Mouse (Mus musculus) cerebellum, adult 2 months (tissue): ENCODE data around the gene Stau1. TPM values are rescaled to one million over a fixed set of nuclear protein-coding genes. Genes with fewer than 3 reads are reported as not detected.
A peak's percentile ranks its signal among the peaks of the same experiment; 100 is the strongest.

Experiments used
- DNase-seq, 2 experiments: peaks; one replicate each; pipeline ENCODE4 v3.0.0; 2021
- H3K27ac ChIP-seq: fragments of 200-500 bp; 2 replicates; pipeline ENCODE4 v1.5.1; 2012; ENCODE audit warnings: low read length, control low read depth, inconsistent platforms; ENCODE audit not compliant: insufficient read depth
- H3K27me3 ChIP-seq: fragments of 200-500 bp; 2 replicates; pipeline ENCODE4 v1.6.1; 2012; ENCODE audit warnings: inconsistent platforms, mild to moderate bottlenecking, low read length, moderate library complexity; ENCODE audit not compliant: control insufficient read depth, insufficient read depth
- H3K4me1 ChIP-seq: fragments of 200-500 bp; 2 replicates; pipeline ENCODE4 v1.6.1; 2011; ENCODE audit warnings: low read length; ENCODE audit not compliant: control insufficient read depth, insufficient read depth
- H3K4me3 ChIP-seq: fragments of 200-500 bp; replicated peaks from 2 replicates; pipeline ENCODE3; 2011; ENCODE audit warnings: mild to moderate bottlenecking, low read depth, low read length, control low read depth; ENCODE audit not compliant: insufficient read depth
- CTCF ChIP-seq: fragments of 200-500 bp; IDR thresholded peaks from 2 replicates; pipeline ENCODE4 v1.5.1; 2011; ENCODE audit warnings: low read depth, mild to moderate bottlenecking, control low read depth, low read length, moderate library complexity, borderline replicate concordance; ENCODE audit not compliant: insufficient read depth
- POLR2A ChIP-seq: fragments of 200-500 bp; IDR thresholded peaks from 2 replicates; pipeline ENCODE4 v1.6.1; 2011; ENCODE audit warnings: low read length, control low read depth, borderline replicate concordance; ENCODE audit not compliant: insufficient read depth
- WGBS: fragments of 180-500 bp; shearing (Covaris S2); methylation state at CpG from one replicate; pipeline ENCODE4 v1.1.7; 2018; 5-methylcytosine and 5-hydroxymethylcytosine counted together
- polyA plus RNA-seq: library from polyadenylated mRNA; depleted of rRNA; stranded (reverse); fragments of >200 nt; gene quantifications from 2 replicates; pipeline ENCODE4 v1.2.3, GENCODE M21; 2012; rRNA removed

The Stau1 gene
- polyA plus RNA-seq, 1 experiment, result 54.9 TPM

GRCm38 (mm10) chr2:166905711-166906522 lies 90.2 kb downstream of the Stau1 start, which contains the start of gene Cse1l:
Cse1l (plus strand) TSS chr2:166906040.
- TF ChIP-seq POLR2A (peak; percentile 87), CTCF (no peak)
- Histone ChIP-seq H3K27me3 (no peaks in the 10 kb centered on the region), H3K4me1 (peaks cover 3% of the 10 kb centered on the region; the same call in 1 of the 2 replicates), H3K27ac (peak within 1 kb of the TSS; percentile 85), H3K4me3 (peak within 1 kb of the TSS; percentile 72)
- WGBS, result under 1% methylated on average over 80 of the region's 80 CpGs
- peak; percentile 98 to 99 for DNase-seq

DNA sequence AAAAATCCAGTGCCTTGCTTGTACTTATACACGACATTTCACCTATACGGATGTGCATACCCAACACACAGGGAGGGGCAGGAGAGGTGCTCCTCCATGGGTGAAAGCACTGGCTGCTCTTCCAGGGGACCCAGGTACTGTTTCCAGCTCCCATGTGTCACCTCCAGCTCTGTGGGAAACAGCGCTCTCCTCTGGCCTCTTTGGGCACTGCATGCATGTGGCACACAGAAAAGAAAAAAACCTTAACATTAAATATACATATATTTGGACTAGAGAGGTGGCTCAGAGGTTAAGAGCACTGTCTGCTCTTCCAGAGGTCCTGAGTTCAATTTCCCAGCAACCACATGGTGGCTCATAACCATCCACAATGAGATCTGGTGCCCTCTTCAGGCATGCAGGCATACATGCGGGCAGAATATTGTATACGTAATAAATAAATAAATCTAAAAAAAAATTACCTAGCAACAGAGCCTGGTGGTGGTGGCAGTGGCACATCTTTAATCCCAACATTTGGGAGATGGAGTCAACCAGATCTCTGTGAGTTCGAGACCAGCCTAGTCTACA lies 92.3 kb downstream of the Stau1 start:
- Histone ChIP-seq H3K27me3 (no peaks in the 10 kb centered on the region), H3K4me1 (peaks cover 3% of the 10 kb centered on the region; the same call in 1 of the 2 replicates), H3K27ac (no peak overlapping the region), H3K4me3 (no peak overlapping the region)
- 88% methylated on average over 6 of the region's 6 CpGs for WGBS
- TF ChIP-seq CTCF (no peak), POLR2A (no peak)
- no peak for DNase-seq

DNA sequence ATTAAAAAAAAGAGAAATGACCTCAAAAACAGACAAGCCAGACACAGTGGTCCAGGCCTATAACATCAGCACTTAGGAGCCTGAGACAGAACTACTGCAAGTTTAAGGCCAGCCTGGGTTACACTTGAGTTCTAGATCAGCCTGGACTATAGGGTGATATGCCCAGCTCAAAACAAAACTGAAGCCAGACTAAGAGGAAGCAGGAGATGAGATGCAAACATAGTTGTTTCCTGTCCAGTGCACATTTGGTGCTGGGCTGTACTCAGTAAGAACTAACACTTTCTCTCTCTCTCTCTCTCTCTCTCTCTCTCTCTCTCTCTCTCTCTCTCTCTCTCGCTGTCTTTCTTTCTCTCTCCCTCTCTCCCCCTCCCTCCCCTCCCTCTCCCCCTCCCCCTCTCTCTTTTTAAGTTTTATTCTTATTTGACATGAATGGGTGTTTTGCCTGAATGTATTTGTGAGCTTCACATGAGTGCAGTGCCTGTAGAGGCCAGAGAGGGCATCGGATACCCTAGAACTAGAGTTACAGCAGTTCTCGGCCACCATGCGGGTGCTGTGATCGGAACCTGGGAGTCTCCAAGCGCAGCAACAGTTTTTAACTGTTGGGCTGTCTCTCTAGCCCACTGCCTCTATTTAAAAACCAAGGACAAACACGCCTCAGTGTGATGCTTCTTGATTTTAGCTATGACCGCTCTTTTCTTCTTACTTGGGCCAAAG lies 95.2 kb downstream of the Stau1 start:
- no peak for TF ChIP-seq POLR2A
- TF ChIP-seq CTCF, result no peak
- WGBS, result 84% methylated on average over 8 of the region's 8 CpGs

DNA sequence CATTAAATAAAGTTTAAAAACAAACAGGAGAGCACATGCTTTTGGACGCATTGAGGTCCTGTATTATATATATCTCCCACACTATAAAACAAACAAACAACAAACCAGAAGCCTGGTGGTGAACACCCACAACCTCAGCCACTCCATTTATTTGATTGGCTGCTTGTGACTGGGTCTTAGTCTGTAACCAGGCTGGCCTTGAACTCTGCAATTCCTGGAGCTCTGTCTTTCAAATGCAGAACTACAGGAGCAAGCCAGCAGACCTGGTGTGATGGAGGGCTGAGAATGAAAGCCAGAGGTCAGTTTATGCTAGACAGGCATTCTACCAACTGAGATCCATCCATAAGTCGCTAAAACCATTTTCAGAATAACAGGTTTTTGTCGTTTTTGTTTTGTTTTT lies 96.4 kb downstream of the Stau1 start:
- WGBS, result 64% methylated on average over 3 of the region's 3 CpGs
- no peak overlapping the region for H3K27ac ChIP-seq
- H3K4me1 ChIP-seq, result no peaks in the 10 kb centered on the region
- TF ChIP-seq POLR2A (no peak), CTCF (no peak)
- no peak overlapping the region for H3K4me3 ChIP-seq
- DNase-seq, result no peak
- H3K27me3 ChIP-seq, result no peaks in the 10 kb centered on the region

More for the DNA sequence above, 95.2 kb downstream of the Stau1 start:
- H3K27me3 ChIP-seq, result no peaks in the 10 kb centered on the region
- H3K4me1 ChIP-seq, result no peaks in the 10 kb centered on the region
- no peak for DNase-seq
- H3K27ac ChIP-seq, result no peak overlapping the region
- no peak overlapping the region for H3K4me3 ChIP-seq

- Histone ChIP-seq H3K4me1 (no peaks in the 10 kb centered on the region), H3K27me3 (no peaks in the 10 kb centered on the region), H3K4me3 (no peak overlapping the region), H3K27ac (no peak overlapping the region)
- DNase-seq, result no peak
- TF ChIP-seq CTCF (no peak), POLR2A (no peak)
- 72% methylated on average over 2 of the region's 2 CpGs for WGBS
These were observed 96.9 kb downstream of the Stau1 start for GRCm38 (mm10) chr2:166899161-166899560.

Other genes starting within 250 kb of the Stau1 start
- gene Trp53rkb, start 203.8 kb downstream of the Stau1 start, polyA plus RNA-seq, result 6.8 and 7.7 TPM in 2 replicates
- gene Arfgef2, start 190.7 kb downstream of the Stau1 start, polyA plus RNA-seq, result 27.9 and 29.1 TPM in 2 replicates
- 49.9 and 55.0 TPM in 2 replicates for gene Cse1l, start 90.3 kb downstream of the Stau1 start, polyA plus RNA-seq
- gene Ddx27, start 18.9 kb upstream of the Stau1 start, polyA plus RNA-seq, result 33.5 TPM in 2 replicates
- 25.4 and 25.9 TPM in 2 replicates for gene Znfx1, start 66.7 kb upstream of the Stau1 start, polyA plus RNA-seq
- gene Kcnb1, start 193.9 kb upstream of the Stau1 start, polyA plus RNA-seq, result 7.8 and 9.2 TPM in 2 replicates
- gene Ptgis, start 244.3 kb upstream of the Stau1 start, polyA plus RNA-seq, result 1.8 and 2.0 TPM in 2 replicates